Mouse (Mus musculus): ENCODE data around the gene Cdc42se1.

Cdc42se1 gene

DNA sequence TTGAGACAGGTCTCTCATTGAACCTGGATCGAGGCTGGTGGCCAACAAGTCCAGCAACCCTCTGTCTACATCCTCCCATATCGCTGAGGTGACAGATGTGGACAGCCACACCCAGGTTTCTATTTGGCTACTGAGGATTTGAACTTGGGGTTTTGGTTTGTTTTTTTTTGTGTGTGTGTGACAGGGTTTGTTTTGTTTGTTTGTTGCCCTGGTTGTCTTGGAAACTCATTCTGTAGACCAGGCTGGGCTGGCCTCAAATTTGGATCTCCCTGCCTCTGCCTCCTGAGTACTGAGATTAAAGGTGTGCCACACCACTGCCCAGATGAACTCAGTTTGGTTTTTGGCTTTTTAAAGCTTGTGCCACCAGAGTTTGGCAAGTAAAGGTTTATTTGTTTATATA lies 5.5 kb upstream of the Cdc42se1 start:
- DNase-seq (ENCODE audit: low spot score in 2 of 2): no peak

DNA sequence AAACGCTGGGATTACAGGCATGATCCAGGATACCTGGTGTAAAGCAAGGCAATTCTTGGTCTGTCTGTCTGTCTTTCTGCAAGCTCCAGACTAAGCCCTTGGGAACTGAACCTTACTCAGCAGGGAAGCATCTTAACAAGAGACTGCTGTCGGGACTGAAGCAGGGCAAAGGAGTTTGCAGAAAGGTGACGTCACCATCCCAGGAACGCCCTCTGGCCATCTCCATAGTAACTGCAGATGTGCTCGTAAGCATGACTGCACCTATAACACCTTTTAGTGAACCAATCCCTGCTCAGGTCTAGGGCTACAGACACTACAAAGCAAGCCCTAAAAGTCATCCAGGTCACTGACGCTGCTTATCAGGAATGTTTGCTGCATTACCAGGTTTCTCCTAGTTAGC lies 4.2 kb upstream of the Cdc42se1 start:
- DNase-seq (ENCODE audit: low spot score in 2 of 2): no peak

DNA sequence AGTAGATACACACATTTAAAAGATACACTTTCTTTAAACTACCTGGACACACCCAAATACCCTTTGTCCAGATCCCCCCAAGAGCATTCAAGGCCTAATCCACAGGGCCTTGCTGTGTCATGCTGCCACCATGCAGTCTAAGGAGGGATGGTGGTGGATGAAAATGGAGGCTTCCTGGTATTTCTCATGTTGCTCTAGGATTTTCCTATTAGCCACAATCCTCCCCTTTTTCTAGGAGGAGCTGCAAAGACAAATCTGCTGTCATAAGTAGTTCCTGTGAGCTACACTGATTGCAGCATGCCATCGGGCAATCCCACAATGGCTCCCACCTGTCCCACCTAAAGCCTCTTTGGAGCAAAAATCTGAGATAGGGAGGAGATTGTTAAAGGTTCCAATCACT lies 1.3 kb upstream of the Cdc42se1 start:
- DNase-seq (ENCODE audit: low spot score in 2 of 2): no peak

DNA sequence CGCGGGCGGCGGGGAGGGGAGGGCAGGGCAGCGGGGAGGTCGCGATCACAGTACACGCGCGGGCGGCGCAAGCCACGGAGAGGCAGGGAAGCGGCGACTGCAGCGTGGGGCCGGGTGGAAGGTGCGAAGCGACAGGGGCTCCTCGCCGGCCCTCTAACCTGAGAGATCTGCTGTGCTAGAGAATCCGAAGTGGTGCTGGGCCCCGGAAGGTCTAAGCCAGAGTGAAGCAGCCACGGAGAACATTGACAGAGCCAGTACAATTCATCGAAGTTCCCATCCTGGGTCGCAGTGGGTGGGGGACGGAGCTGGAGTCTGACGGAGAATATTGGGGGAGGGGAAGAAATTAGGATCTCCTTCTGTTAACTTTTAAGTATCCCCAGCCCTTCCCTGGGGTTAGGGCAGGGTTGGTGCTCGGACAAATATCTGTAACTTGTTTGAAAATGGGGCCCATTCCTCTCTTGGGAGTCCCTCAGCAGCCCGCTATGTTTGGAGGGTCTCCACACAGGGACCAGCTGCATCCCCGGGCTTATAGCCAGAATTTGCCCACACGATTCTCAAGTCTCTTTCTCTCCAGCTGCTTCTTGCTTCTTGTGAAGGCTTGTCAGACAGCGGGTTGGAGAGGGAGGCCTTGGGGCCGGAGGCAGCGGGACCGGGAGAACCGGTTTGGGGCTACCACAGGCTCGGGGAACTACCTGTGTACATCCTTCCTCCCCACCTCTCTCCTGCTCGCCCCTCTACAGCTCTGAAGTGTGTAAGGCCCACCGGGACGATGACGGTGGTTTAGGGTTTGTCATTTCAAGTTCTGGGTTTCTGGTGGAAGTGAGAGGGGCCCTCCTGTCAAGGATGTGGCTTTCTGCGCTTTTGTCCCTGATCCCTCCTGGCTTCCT lies 605 bp downstream of the Cdc42se1 start:
- DNase-seq (ENCODE audit: low spot score in 2 of 2): peak in 1 of 2 experiments; percentile 61

DNA sequence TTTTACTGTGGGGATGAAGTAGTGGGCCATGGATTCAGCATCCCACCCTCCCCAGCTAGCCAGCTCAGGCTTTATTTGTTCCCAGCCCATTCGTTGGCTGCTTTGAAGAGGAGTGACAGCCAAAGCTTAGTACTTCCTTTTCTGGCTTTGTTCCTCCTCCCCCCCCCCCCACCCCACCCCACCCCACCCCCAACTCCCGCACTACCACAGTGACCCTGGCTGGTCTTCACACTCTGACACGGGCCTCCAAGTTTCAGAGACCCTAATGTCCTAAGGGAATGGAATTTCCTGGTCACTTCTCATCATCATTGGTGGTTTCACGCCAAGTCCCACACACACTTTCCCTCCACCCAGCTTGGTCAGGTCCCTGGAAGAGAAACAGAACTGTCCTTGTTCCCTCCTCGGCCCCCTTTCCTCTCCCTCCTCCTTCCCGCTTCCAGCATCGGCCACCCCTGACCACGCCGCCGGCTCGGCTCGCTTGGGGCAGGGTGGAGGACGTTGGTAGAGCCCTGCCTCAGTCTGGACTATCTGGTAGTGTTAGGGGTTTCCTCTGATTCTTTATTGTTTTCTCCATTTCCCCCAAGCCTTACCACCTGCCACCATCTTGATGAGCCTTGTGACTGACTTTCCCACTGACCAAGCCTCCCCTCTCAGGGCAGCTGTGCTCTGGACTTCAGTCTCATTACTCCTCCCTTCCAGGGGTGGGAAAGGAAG lies 1.4 kb downstream of the Cdc42se1 start:
- DNase-seq (ENCODE audit: low spot score in 2 of 2): peak in 1 of 2 experiments; percentile 30

DNA sequence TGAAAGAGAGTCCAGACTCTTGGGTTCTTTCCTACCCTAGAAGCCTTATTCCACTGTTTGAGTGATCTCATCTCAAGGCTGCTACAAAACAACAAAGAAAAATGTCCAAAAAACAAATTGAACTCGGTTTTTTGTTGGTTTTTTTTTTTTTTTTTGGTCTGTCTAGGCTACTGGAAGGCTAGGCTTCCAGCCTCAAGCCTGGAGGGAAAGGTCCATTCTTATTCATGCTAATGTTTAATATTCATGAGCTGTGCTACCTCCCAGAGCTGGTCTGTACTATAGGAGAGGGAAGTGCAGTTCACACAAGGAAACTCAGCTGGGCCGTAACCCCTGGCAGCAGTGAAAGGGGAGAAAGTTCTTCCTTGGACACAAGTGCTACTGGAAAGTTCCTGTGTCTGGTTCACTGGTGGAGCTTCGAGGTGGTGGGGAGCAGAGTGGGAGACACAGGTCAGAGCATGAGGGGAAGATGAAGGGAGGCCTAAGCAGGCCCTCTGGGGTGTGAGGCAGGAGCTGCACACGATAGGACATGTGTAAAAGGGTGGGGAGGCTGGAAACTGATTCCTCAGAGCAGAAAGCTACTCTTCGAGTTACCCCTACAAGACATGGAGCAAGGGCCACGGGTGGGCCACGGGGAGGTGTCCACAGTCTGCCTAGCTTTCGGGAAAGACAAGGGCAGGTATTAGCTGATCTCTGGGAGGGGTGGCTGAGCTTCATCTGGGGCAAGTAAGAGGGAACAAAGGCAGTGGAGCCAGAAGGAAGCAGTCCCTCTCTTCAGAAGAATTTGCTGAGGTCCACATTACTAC lies 2.2 kb downstream of the Cdc42se1 start:
- no peak for DNase-seq (ENCODE audit: low spot score in 2 of 2)

DNA sequence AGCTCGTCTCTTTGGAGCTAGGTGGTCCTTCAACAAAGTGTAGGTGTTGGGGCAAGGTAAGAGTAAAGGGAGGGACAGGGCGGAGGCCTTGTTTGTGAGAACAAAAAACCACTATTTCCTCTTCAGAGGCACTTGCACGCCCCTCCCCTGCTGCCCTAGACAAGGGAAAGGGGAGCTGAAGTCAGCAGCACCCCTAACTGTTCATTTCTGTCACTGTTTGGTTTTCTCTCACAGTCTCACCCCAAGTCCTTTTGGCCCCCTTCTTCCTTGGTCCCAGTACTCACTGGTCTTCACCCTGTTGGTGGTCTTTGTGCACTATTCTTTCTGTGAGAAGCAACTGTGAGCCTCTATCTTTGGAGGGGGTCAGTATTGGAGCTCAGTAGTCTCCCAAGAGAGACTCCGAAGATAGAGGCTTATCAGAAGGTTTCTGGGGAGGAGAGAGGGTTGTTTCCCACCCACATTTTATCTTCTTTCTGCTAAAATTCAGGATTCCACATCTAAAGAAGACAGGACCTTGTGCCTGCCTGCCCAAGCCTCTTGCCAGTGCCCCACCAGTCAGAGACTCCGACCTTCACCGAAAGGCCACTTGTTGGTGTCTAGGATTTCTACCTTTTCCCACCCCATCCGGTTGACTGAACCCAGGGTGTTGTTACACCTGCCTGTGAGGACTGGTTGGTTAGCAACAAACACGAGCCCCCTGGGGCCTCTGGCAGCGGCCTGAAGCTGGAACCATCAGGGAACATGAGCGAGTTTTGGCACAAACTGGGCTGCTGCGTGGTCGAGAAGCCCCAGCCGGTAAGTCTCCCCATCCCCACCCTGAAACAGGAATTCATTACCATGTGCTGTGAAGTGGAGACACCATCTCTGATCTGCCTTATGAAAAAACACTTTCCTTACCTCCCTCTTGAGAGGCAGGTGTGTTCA lies 3.0 kb downstream of the Cdc42se1 start, which contains the start of gene Mllt11:
Gene Mllt11, minus strand, starts transcription at position 874 of the 924 bp plus-strand sequence.
- DNase-seq (ENCODE audit: low spot score in 2 of 2): no peak

DNA sequence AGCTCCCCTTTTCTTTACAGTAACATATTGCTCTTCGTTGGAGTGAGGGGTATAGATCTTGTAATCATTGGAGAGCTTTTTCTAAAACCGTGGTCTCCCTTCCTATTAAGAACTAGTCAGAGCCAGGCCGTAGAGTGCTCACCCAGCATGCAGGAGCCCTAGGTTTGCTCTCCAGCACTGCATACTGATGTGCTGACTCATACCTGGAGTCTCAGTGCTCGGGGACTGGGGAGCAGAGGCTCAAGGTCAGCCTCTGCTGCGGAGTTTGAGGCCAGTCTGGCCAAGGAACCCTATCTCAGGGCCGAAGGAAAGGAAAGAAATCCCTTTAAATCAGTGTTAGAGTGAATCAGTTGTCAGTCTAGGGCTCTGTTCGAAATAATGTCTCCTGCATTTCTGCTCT lies 4.2 kb downstream of the Cdc42se1 start:
- DNase-seq (ENCODE audit: low spot score in 2 of 2): no peak

DNA sequence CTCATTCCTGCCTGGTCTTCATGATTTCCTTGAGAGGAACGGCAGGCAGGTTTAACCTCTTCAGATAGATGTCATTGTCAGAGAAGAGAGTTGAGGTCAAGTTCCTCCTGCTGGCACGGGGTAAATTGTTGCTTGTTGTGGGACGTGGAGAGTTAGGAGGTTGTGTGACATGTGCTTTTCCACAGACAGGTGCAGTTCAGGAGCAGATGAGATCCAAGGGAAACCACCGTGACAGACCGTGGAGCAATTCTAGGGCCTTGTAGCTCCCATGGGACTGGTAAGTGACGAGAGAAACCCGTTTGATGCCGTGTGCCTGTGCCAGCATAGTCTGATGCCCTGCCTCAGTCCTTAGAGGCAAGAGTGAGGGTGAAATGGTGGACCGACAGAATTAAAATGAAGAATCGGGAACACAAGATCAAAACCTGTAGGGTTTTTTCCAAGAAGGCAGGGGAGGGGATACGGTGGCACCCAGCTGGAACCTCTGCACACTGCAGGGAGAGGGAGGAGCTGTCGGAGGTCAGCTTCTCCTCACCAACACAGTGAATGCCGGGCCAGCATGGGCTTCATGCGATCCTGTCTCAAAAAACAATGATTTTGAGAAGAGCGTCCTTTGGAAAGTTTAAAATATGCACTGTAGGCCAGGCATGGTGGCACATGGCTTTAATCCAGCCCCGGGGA lies 4.9 kb downstream of the Cdc42se1 start:
- no peak for DNase-seq (ENCODE audit: low spot score in 2 of 2)

DNA sequence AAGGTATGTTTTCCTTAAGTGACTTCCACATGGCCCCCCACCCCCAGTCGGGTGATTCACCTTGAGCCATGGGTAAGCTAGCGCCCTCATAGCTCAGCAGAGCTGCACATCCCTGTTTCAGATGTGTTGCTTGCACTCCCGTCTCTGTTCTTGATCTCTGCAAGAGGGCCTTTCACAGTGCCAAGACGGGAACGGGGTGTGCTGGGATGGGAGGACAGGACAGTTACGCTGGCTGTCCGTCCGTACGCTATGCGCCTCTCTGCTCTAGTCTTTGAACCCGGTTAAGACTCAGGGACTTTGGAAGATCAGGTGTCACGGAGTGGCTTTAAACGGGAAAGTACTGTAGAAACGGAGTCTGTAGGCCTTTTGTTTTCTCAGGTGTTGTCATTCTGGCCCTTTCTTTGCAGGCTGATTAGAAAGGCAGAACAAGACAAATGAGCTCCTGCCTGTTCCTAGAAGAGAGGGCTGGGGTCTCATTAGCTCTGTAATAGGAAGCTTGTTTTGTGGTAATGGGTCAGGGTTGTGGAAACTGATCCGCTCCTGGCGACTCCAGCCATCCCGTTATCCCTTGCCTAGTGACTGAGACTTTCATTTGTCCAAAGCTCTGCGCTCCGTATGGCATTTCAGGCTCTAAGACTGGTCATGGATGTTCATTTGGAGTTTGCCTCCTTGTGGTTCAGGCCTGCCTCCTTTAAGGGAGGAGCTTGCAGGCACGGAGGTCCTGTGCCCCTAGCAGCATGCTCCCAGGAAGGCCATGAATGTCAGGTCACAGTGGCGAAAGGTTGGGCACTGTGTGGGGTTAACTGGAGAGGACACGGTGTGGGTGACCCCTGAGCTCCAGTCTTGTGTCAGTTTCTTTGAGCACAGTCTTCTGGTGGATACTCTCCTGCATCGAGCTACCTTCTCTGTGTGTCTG lies 7.1 kb downstream of the Cdc42se1 start:
- DNase-seq (ENCODE audit: low spot score in 2 of 2): no peak

DNA sequence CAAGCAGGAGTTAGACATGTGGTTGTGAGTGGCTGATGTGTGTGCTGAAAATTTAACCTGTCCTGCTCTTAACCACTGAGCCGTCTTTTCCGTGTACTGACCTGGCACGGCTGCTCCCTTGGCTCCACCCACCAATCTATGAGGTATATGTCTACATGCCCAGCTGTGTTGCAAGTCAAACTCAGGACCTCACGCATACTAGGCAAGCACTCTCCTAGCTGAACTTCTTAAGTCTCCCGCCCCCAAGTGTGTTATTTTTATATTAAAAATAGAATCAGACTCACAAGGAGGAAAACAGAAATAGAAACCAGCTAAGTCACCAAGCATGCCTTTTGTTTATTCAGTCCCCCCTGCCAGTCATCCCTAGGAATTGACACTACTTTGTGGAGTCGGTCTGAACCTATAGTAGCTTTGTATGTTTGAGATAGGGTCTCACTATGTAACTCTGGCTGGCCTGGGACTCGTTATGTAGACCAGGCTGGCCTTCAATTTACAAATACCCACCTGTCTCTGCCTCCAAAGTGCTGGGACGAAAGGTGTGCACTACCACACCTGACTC lies 9.1 kb downstream of the Cdc42se1 start:
- DNase-seq (ENCODE audit: low spot score in 2 of 2): no peak

DNA sequence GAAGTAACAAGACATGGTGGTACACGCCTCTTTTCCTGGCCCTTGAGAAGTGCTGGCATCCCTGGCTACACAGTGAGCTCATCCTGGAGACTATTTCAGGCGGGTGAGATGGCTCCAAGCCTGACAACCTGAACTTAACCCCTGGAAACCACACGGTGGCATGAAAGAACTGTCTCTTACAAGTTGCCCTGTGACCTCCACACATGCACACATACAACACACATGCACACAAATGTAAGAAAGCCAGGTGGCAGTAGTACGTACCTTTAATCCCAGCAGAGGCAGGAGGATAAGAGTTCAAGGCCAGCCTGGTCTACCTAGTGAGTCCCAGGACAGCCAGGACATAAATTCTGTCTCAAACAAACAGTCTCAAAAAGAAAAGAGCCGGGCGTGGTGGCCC lies 10.5 kb downstream of the Cdc42se1 start:
- DNase-seq (ENCODE audit: low spot score in 2 of 2): no peak

DNA sequence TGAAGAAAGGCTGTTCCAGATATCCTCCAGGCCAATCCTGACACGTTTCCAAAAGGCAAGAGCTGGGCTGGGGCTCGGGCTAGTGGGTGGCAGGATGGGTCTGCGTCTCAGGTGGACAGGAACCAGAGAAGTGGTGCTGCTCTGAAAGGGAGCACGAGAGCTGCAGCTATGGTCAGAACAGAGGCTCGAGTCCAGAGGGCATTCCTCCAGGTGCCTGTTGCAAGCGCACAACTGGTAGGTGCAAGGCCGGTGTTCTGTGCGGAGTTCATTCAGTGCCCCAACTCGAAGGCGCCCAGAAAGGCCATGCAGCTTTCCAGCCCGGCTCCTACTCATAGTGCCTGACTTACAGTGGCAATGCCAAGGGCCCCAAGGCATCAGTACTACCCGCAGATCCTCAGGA lies 11.4 kb downstream of the Cdc42se1 start:
- no peak for DNase-seq (ENCODE audit: low spot score in 2 of 2)

DNA sequence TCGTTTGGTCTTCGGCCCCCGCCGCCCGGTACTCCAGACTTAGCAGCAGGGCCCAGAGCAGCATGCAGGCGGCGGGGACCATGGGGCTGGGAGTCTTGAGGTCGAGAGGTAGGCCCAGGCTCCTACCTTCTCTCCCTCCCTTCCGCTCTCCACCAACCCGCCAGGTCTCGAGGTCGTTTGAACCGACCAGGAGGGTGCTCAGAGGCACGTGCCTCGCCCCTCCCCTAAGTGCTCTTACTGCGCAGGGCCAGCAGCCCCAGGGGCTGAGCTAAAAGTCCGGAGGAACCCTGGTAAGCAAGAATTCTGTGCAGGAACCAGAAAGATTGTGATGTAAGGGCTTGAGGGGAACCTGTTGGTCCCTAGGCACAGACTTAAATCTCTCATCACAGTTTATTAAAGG lies 12.4 kb downstream of the Cdc42se1 start:
- no peak for DNase-seq (ENCODE audit: low spot score in 2 of 2)

DNA sequence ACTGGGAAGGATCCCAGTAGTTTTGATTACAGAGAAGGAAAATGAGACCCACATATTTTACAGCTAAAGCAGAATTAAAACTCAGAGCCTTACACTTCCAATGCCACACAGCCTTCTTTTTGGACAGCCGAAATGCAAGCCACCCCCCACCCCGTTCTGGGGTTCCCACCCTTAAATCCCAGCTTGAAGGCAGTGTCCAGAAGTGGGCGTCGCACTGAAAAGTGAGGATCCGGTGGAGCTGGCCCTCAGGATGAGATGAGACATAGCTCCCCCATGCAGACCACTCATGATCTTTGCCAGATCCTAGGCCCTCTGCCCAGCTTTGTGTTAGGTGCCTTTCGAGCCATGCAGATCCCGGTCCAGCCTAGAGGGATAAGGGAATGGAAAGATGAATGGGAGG lies 13.0 kb downstream of the Cdc42se1 start, which contains the start of gene Gm128:
Gene Gm128, minus strand, starts transcription at position 101 of the 400 bp plus-strand sequence.
- DNase-seq (ENCODE audit: low spot score in 2 of 2): no peak

DNA sequence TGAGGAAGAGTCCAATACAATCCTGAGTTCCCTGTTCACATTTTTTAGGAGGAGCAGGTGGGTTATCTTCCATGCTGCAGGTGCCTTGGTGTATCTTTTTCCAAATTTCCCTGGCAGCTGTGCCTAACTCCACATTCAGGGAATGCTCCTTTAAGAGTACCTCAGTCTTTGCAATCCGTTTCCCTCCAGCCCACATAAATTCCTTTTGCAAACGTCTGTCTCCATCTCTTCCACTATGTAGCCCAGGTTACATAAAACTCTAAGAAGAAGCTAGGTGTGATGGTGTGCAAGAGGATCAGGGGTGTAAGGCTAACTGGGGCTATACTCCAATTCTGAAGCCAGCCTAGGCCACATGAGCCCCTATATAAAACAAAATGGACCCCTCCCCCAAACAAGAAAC lies 14.6 kb downstream of the Cdc42se1 start:
- no peak for DNase-seq (ENCODE audit: low spot score in 2 of 2)

DNA sequence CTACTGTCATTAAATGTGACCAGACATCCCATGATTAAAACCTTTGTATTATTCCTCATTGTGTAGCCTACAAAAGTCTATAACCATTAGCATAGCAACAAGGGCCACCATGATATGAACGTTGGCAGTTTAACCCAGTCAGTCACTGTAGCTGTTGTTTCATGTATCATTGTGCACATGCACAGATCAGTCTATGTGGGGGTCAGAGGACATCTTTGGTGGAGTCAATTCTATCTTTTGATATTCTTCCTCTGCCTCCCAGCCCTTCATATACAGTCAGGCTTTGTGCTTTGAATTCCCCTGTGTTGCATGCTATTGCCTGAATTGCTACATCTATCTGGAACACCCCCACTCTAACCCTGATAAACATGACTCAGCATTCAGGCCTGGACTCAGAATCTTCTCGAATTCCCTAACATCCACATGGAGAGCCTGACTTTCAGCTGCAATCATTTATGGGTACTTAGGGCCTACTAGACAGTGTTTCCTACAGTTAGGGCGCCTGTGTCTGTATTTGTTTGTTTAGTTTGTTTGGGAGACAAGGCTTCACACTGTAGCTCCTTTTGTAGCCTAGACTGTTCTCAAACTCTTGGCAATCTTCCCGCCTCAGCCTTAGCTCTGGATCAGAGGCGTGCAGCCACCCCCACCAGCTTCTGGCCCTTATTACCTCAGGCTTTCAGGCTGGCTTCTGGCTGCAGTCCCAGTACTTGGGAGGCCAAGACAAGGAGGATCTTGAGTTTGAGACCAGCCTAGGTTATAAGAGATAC lies 18.1 kb downstream of the Cdc42se1 start:
- DNase-seq (ENCODE audit: low spot score in 2 of 2): peak in 1 of 2 experiments; percentile 44

DNA sequence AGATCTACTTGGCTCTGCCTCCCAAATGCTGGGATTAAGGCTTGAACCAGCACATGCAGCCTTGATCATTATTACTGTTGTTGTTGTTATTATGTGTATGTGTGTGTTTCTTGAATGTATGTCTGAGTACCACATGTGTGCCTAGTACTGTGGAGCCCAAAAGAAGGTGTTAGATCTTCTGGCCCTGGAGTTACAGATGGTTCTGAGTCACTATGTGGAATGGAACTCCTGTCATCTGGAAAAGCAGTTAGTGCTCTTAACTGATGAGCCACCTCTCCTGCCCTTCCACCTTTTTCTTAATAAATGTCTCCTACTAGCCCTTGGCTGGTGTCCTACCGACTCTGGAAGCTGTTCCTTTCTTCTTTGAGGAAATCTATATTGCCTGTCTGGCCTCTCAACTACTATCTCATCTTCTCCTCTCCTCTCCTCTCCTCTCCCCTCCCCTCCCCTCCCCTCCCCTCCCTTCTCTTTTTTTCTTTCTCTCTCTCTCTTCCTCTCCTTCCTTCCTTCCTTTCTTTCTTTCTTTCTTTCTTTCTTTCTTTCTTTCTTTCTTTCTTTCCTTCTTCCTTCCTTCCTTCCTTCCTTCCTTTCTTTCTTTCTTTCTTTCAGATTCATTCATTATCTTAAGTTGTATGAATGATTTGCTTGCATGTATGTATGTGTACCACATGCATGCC lies 19.3 kb downstream of the Cdc42se1 start:
- no peak for DNase-seq (ENCODE audit: low spot score in 2 of 2)

All from urinary bladder, postnatal 4 days (tissue).